Mouse (Mus musculus) CH12.LX (cell line): ENCODE measurements around the gene D430019H16Rik. TPM values are rescaled to one million over a fixed set of nuclear protein-coding genes. Genes with fewer than 3 reads are reported as not detected.

ENCODE experiments used
- DNase-seq: peaks from one replicate; pipeline ENCODE4 v3.0.0-alpha.2; 2013; ENCODE audit errors: extremely low read depth
- H3K27ac ChIP-seq: 2 replicates; pipeline ENCODE4 v1.5.1; 2012; ENCODE audit warnings: low read depth, mild to moderate bottlenecking, control low read depth, moderate library complexity; ENCODE audit not compliant: insufficient read depth
- H3K27me3 ChIP-seq: replicated peaks from 2 replicates; pipeline ENCODE3; 2012; ENCODE audit warnings: inconsistent platforms
- H3K36me3 ChIP-seq, 2 experiments: replicated peaks in 1 of 2; 2 replicates each; pipeline versions ENCODE3 to v1.6.1; 2012; ENCODE audit warnings: inconsistent platforms in 1 of 2, low read length in 1 of 2, mild to moderate bottlenecking in 1 of 2, mixed read lengths in 1 of 2, moderate library complexity in 1 of 2; ENCODE audit not compliant: control insufficient read depth in 1 of 2, insufficient read depth in 1 of 2
- H3K4me1 ChIP-seq, 2 experiments: 2 replicates each; pipeline ENCODE4 v1.6.1; 2012; ENCODE audit warnings: inconsistent platforms in 1 of 2, moderate library complexity in 1 of 2; ENCODE audit not compliant: insufficient read depth in 2 of 2, control insufficient read depth in 1 of 2
- H3K4me2 ChIP-seq: 2 replicates; pipeline ENCODE4 v1.6.1; 2012; ENCODE audit warnings: low read depth, mild to moderate bottlenecking, control low read depth; ENCODE audit not compliant: poor library complexity, insufficient read depth, severe bottlenecking
- H3K4me3 ChIP-seq, 3 experiments: fragments of 150-350 bp in 1 of 3; sonication (generic) in 1 of 3; replicated peaks in 1 of 3; 2 replicates each; pipeline versions ENCODE3 to v1.5.1; 2011 to 2012; ENCODE audit warnings: low read depth in 2 of 3, low read length in 2 of 3, mild to moderate bottlenecking in 2 of 3, moderate library complexity in 2 of 3, control low read depth in 1 of 3, improper control_type of control experiment in 1 of 3, inconsistent platforms in 1 of 3, mixed read lengths in 1 of 3; ENCODE audit not compliant: poor library complexity in 1 of 3
- H3K79me2 ChIP-seq: replicated peaks from 2 replicates; pipeline ENCODE4 v1.6.1; 2012; ENCODE audit warnings: mild to moderate bottlenecking, moderate library complexity; ENCODE audit not compliant: control insufficient read depth, poor library complexity, insufficient read depth, severe bottlenecking; ENCODE audit errors: extremely low read depth
- H3K9ac ChIP-seq: 2 replicates; pipeline ENCODE4 v1.6.1; 2012; ENCODE audit warnings: low read depth, mild to moderate bottlenecking, control low read depth, moderate library complexity; ENCODE audit not compliant: insufficient read depth
- H3K9me3 ChIP-seq: replicated peaks from 2 replicates; pipeline ENCODE3; 2012; ENCODE audit warnings: low read length, inconsistent platforms, mixed read lengths
- BHLHE40 ChIP-seq: IDR thresholded peaks from 2 replicates; pipeline ENCODE4 v1.6.1; 2011; ENCODE audit warnings: mild to moderate bottlenecking, low read depth, low read length, improper control_type of control experiment
- CHD1 ChIP-seq: IDR thresholded peaks from 2 replicates; pipeline ENCODE4 v1.6.1; 2012; ENCODE audit warnings: low read depth, low read length, improper control_type of control experiment, inconsistent platforms
- CHD2 ChIP-seq: IDR thresholded peaks from 2 replicates; pipeline ENCODE4 v1.6.1; 2011; ENCODE audit warnings: low read length, improper control_type of control experiment
- E2F4 ChIP-seq: IDR thresholded peaks from 2 replicates; pipeline ENCODE4 v1.6.1; 2011; ENCODE audit warnings: low read depth, low read length, improper control_type of control experiment; ENCODE audit not compliant: insufficient replicate concordance
- ELF1 ChIP-seq: IDR thresholded peaks from 2 replicates; pipeline ENCODE4 v1.6.1; 2014; ENCODE audit warnings: low read depth, mild to moderate bottlenecking, inconsistent platforms, low read length, improper control_type of control experiment
- EP300 ChIP-seq: IDR thresholded peaks from 2 replicates; pipeline ENCODE4 v1.6.1; 2011; ENCODE audit warnings: low read length, improper control_type of control experiment
- GABPA ChIP-seq: IDR thresholded peaks from 2 replicates; pipeline ENCODE4 v1.6.1; 2012; ENCODE audit warnings: low read depth, low read length, improper control_type of control experiment, inconsistent platforms; ENCODE audit not compliant: insufficient replicate concordance
- HCFC1 ChIP-seq: IDR thresholded peaks from 2 replicates; pipeline ENCODE4 v1.6.1; 2012; ENCODE audit warnings: low read depth, mild to moderate bottlenecking, inconsistent platforms, low read length, improper control_type of control experiment
- KAT2A ChIP-seq: IDR thresholded peaks from 2 replicates; pipeline ENCODE4 v1.6.1; 2012; ENCODE audit warnings: low read length, improper control_type of control experiment, inconsistent platforms; ENCODE audit not compliant: insufficient replicate concordance
- MAFK ChIP-seq: IDR thresholded peaks from 2 replicates; pipeline ENCODE4 v1.6.1; 2011; ENCODE audit warnings: low read length, improper control_type of control experiment; ENCODE audit not compliant: insufficient replicate concordance
- MEF2A ChIP-seq: IDR thresholded peaks from 2 replicates; pipeline ENCODE4 v1.6.1; 2014; ENCODE audit warnings: low read depth, mild to moderate bottlenecking, inconsistent platforms, low read length, improper control_type of control experiment, borderline replicate concordance
- MXI1 ChIP-seq: IDR thresholded peaks from 2 replicates; pipeline ENCODE4 v1.6.1; 2011; ENCODE audit warnings: mild to moderate bottlenecking, low read depth, low read length, improper control_type of control experiment
- NELFE ChIP-seq: IDR thresholded peaks from 2 replicates; pipeline ENCODE4 v1.6.1; 2011; ENCODE audit warnings: low read depth, low read length, improper control_type of control experiment
- NRF1 ChIP-seq: IDR thresholded peaks from 2 replicates; pipeline ENCODE4 v1.6.1; 2014; ENCODE audit warnings: low read depth, mild to moderate bottlenecking, inconsistent platforms, low read length, improper control_type of control experiment, moderate library complexity
- PAX5 ChIP-seq: IDR thresholded peaks from 2 replicates; pipeline ENCODE4 v1.6.1; 2012; ENCODE audit warnings: low read length, inconsistent platforms, mixed read lengths
- POLR2A ChIP-seq: IDR thresholded peaks from 2 replicates; pipeline ENCODE4 v1.6.1; 2011; ENCODE audit warnings: low read depth, mild to moderate bottlenecking, improper control_type of control experiment, low read length
- POLR2AphosphoS2 ChIP-seq: IDR thresholded peaks from 2 replicates; pipeline ENCODE4 v1.6.1; 2011; ENCODE audit warnings: low read depth, low read length, improper control_type of control experiment
- RCOR1 ChIP-seq: conservative IDR thresholded peaks from 2 replicates; pipeline ENCODE4 v1.6.1; 2012; ENCODE audit warnings: low read depth, mild to moderate bottlenecking, inconsistent platforms, low read length, improper control_type of control experiment
- SIN3A ChIP-seq: IDR thresholded peaks from 2 replicates; pipeline ENCODE4 v1.6.1; 2012; ENCODE audit warnings: low read length, improper control_type of control experiment, inconsistent platforms
- SMC3 ChIP-seq: IDR thresholded peaks from 2 replicates; pipeline ENCODE4 v1.6.1; 2011; ENCODE audit warnings: low read depth, low read length, improper control_type of control experiment
- TBP ChIP-seq: conservative IDR thresholded peaks from 2 replicates; pipeline ENCODE4 v1.6.1; 2011; ENCODE audit warnings: low read depth, low read length, improper control_type of control experiment
- TCF12 ChIP-seq: IDR thresholded peaks from 2 replicates; pipeline ENCODE4 v1.6.1; 2014; ENCODE audit warnings: low read depth, mild to moderate bottlenecking, inconsistent platforms, low read length, improper control_type of control experiment
- ZC3H11A ChIP-seq: IDR thresholded peaks from 2 replicates; pipeline ENCODE4 v1.6.1; 2012; ENCODE audit warnings: low read depth, mild to moderate bottlenecking, inconsistent platforms, low read length, improper control_type of control experiment
- ZNF384 ChIP-seq: IDR thresholded peaks from 2 replicates; pipeline ENCODE4 v1.6.1; 2012; ENCODE audit warnings: low read depth, low read length, improper control_type of control experiment, inconsistent platforms
- dilution Hi-C: fragments of 300-500 bp; cut with MboI; formaldehyde crosslinking; loops from 2 replicates; pipeline ENCODE4 v1.14.3; 2020; ENCODE audit warnings: low sequenced_read_pairs; ENCODE audit not compliant: extremely low pct_unique_long_range_greater_than_20kb, extremely low pct_ligation_motif_present
- in situ Hi-C: fragments of 300-500 bp; cut with MboI; formaldehyde crosslinking; loops from 3 replicates; pipeline ENCODE4 v1.14.3; 2019; ENCODE audit warnings: low sequenced_read_pairs, low pct_ligation_motif_present, low pct_unique_long_range_greater_than_20kb, mixed read lengths
- polyA plus RNA-seq: library from polyadenylated mRNA; unstranded; fragments of >175 nt; gene quantifications from 2 replicates; pipeline ENCODE4 v1.2.1, GENCODE M21; 2012; ENCODE audit warnings: low read depth; ENCODE audit not compliant: insufficient read length
- total RNA-seq, 2 experiments: library from RNA; depleted of rRNA; stranded (reverse); fragments of 300-350 nt in 1 of 2; fragments of >200 nt in 1 of 2; gene quantifications; 2 replicates each; pipeline ENCODE4 v1.2.3; 2012 to 2014

D430019H16Rik gene
- total and polyA plus RNA-seq, 3 experiments = 0.42 to 0.96 (median 0.91) TPM

DNA sequence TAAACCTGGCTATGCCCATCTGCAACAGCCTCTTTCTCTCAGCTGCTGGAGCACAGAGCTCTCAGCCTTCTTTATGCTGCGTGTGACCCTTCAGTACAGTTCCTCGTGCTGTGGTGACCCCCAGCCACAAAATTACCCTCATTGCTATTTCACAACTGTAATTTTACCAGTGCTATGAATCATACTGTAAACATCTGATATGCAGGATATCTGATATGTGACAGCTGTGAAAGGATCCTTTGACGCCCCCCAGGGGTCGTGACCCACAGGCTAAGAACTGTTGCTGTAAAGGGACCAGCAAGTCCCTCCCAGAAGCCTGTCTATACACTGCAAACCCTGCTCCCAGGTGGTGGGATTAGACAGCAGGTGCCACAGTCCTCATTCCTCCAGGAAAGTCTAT lies 45.2 kb downstream of the D430019H16Rik start:
- H3K27me3 ChIP-seq = peaks cover 17% of the 10 kb centered on the region
- no peaks in the 10 kb centered on the region for H3K36me3 ChIP-seq
- H3K9me3 ChIP-seq = no peaks in the 10 kb centered on the region
- in situ Hi-C loops (loop anchor here (5.0 to 10.0 kb wide), 2 partner anchors 83 to 226 kb away; no protein-coding TSS in a partner anchor), dilution Hi-C loops (no loop called here)
- no peak overlapping the region for H3K27ac ChIP-seq
- no peak for TF ChIP-seq NRF1
- TF ChIP-seq ZNF384 = no peak
- TF ChIP-seq EP300 = no peak
- no peak for TF ChIP-seq RCOR1
- TF ChIP-seq KAT2A = no peak
- TF ChIP-seq NELFE = no peak
- TF ChIP-seq CHD1 = no peak
- no peak for TF ChIP-seq HCFC1
- no peak for TF ChIP-seq E2F4
- TF ChIP-seq POLR2AphosphoS2 = no peak
- no peaks in the 10 kb centered on the region for H3K79me2 ChIP-seq
- no peak for DNase-seq
- H3K4me3 ChIP-seq = no peak overlapping the region
- no peak overlapping the region for H3K4me2 ChIP-seq
- no peak overlapping the region for H3K9ac ChIP-seq
- peaks cover 0 to 7% of the 10 kb centered on the region in 2 experiments; a peak in 2 of 4 replicates for H3K4me1 ChIP-seq

DNA sequence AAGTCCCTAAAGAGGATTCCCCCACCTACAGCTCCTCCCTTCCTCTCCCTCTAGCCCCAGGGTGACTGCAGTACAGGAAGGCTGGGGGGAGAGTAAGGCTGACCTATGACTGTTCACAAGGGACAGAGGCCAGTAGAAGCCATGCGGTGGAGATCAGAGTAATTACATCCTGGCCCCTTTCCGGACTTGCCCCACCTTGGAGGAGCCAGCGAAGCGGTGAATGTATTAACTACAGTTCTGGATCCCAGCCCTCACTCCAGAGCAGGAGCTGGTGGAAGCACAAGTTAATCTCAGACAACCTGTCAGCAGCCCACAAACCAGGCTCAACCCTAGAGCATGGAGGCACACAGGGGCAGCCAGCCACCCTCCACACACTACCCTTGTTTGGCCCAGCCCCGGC lies 47.3 kb downstream of the D430019H16Rik start:
- H3K36me3 ChIP-seq = no peaks in the 10 kb centered on the region
- H3K9me3 ChIP-seq = peaks cover 2% of the 10 kb centered on the region
- no peak overlapping the region for H3K4me3 ChIP-seq
- dilution Hi-C loops (no loop called here), in situ Hi-C loops (no loop called here)
- no peak overlapping the region for H3K4me2 ChIP-seq
- no peak overlapping the region for H3K27ac ChIP-seq
- DNase-seq = no peak
- H3K79me2 ChIP-seq = no peaks in the 10 kb centered on the region
- H3K27me3 ChIP-seq = peaks cover 6% of the 10 kb centered on the region
- TF ChIP-seq TBP = no peak
- no peak for TF ChIP-seq KAT2A
- TF ChIP-seq ELF1 = no peak
- no peak for TF ChIP-seq HCFC1
- TF ChIP-seq SMC3 = no peak
- TF ChIP-seq EP300 = no peak
- TF ChIP-seq SIN3A = no peak
- no peak for TF ChIP-seq GABPA
- TF ChIP-seq MAFK = no peak
- TF ChIP-seq CHD2 = no peak
- no peak for TF ChIP-seq MEF2A
- TF ChIP-seq ZC3H11A = no peak
- no peak for TF ChIP-seq MXI1
- no peak for TF ChIP-seq PAX5
- no peak for TF ChIP-seq BHLHE40
- no peak for TF ChIP-seq POLR2A
- no peak for TF ChIP-seq POLR2AphosphoS2
- TF ChIP-seq TCF12 = no peak
- H3K9ac ChIP-seq = no peak overlapping the region
- H3K4me1 ChIP-seq = peaks cover 0 to 10% of the 10 kb centered on the region in 2 experiments; a peak in 2 of 4 replicates
